Mouse (Mus musculus) gonadal fat pad, adult 2 months (tissue): ENCODE results near the gene Gm16181. TPM values are rescaled to one million over a fixed set of nuclear protein-coding genes. Genes with fewer than 3 reads are reported as not detected.

Experiments
- DNase-seq: peaks from one replicate; pipeline ENCODE4 v3.0.0-alpha.2; 2012; ENCODE audit warnings: low read depth
- polyA plus RNA-seq: library from polyadenylated mRNA; depleted of rRNA; stranded (reverse); fragments of >200 nt; gene quantifications from 2 replicates; pipeline ENCODE4 v1.2.3, GENCODE M21; 2012; rRNA removed

Gene Gm16181
- polyA plus RNA-seq, 1 experiment: 3.1 TPM

- DNase-seq: no peak
Measured at GRCm38 (mm10) chr17:35272249-35272648, 51.6 kb downstream of the Gm16181 start.

Other genes starting within 250 kb of the Gm16181 start
- 37.0 and 50.4 TPM in 2 replicates for gene Hspa1a, start 248.7 kb upstream of the Gm16181 start, polyA plus RNA-seq
- 2.4 and 4.4 TPM in 2 replicates for gene Hspa1l, start 248.1 kb upstream of the Gm16181 start, polyA plus RNA-seq
- 36.8 and 54.6 TPM in 2 replicates for gene Lsm2, start 239.0 kb upstream of the Gm16181 start, polyA plus RNA-seq
- gene Vars, start 219.8 kb upstream of the Gm16181 start, polyA plus RNA-seq: 127 and 175 TPM in 2 replicates
- 1.2 and 1.3 TPM in 2 replicates for gene Vwa7, start 204.3 kb upstream of the Gm16181 start, polyA plus RNA-seq
- 3.0 and 3.4 TPM in 2 replicates for gene Sapcd1, start 192.8 kb upstream of the Gm16181 start, polyA plus RNA-seq
- gene Msh5, start 174.1 kb upstream of the Gm16181 start, polyA plus RNA-seq: 4.7 and 5.2 TPM in 2 replicates
- gene Clic1, start 170.9 kb upstream of the Gm16181 start, polyA plus RNA-seq: 129 and 133 TPM in 2 replicates
- gene Ddah2, start 161.8 kb upstream of the Gm16181 start, polyA plus RNA-seq: 54.7 and 62.7 TPM in 2 replicates
- gene Ly6g6c, start 155.4 kb upstream of the Gm16181 start, polyA plus RNA-seq: 0.61 and 0.66 TPM in 2 replicates
- gene Mpig6b, start 154.7 kb upstream of the Gm16181 start, polyA plus RNA-seq: 1.5 and 3.3 TPM in 2 replicates
- gene Ly6g6e, start 143.9 kb upstream of the Gm16181 start, polyA plus RNA-seq: 19.1 and 23.4 TPM in 2 replicates
- gene Ly6g6d, start 142.8 kb upstream of the Gm16181 start, polyA plus RNA-seq: 15.7 and 17.2 TPM in 2 replicates
- 0.09 TPM in 1 of 2 replicates, not detected in the other for gene Ly6g6f, start 135.2 kb upstream of the Gm16181 start, polyA plus RNA-seq
- gene Abhd16a, start 131.6 kb upstream of the Gm16181 start, polyA plus RNA-seq: 211 and 233 TPM in 2 replicates
- gene Ly6g5c, start 112.6 kb upstream of the Gm16181 start, polyA plus RNA-seq: 2,220 and 3,034 TPM in 2 replicates
- gene Ly6g5b, start 105.4 kb upstream of the Gm16181 start, polyA plus RNA-seq: 1,986 and 2,407 TPM in 2 replicates
- gene Gpank1, start 99.4 kb upstream of the Gm16181 start, polyA plus RNA-seq: 9.4 and 10.1 TPM in 2 replicates
- 397 and 504 TPM in 2 replicates for gene Csnk2b, start 98.8 kb upstream of the Gm16181 start, polyA plus RNA-seq
- 6.4 and 7.7 TPM in 2 replicates for gene D17H6S53E, start 94.5 kb upstream of the Gm16181 start, polyA plus RNA-seq
- gene Apom, start 88.8 kb upstream of the Gm16181 start, polyA plus RNA-seq: 0.11 and 0.49 TPM in 2 replicates
- gene Bag6, start 85.7 kb upstream of the Gm16181 start, polyA plus RNA-seq: 170 and 187 TPM in 2 replicates
- 218 and 257 TPM in 2 replicates for gene Prrc2a, start 55.9 kb upstream of the Gm16181 start, polyA plus RNA-seq
- gene Aif1, start 44.8 kb upstream of the Gm16181 start, polyA plus RNA-seq: 2.5 and 3.4 TPM in 2 replicates
- 15.3 and 20.2 TPM in 2 replicates for gene Lst1, start 32.4 kb upstream of the Gm16181 start, polyA plus RNA-seq
- gene Ltb, start 26.4 kb upstream of the Gm16181 start, polyA plus RNA-seq: 2.7 and 3.2 TPM in 2 replicates
- gene Tnf, start 18.8 kb upstream of the Gm16181 start, polyA plus RNA-seq: 0.82 and 1.3 TPM in 2 replicates
- 0.28 TPM in 2 replicates for gene Lta, start 15.5 kb upstream of the Gm16181 start, polyA plus RNA-seq
- gene Atp6v1g2, start 12.8 kb downstream of the Gm16181 start, polyA plus RNA-seq: 20.9 and 22.5 TPM in 2 replicates
- 15.7 and 19.9 TPM in 2 replicates for gene Nfkbil1, start 15.0 kb downstream of the Gm16181 start, polyA plus RNA-seq
- gene Ddx39b, start 20.9 kb downstream of the Gm16181 start, polyA plus RNA-seq: 310 and 321 TPM in 2 replicates
- 753 and 887 TPM in 2 replicates for gene H2-D1, start 41.9 kb downstream of the Gm16181 start, polyA plus RNA-seq
- 0.04 and 0.05 TPM in 2 replicates for gene H2-Q1, start 99.6 kb downstream of the Gm16181 start, polyA plus RNA-seq
- 2.1 and 2.3 TPM in 2 replicates for gene H2-Q2, start 121.4 kb downstream of the Gm16181 start, polyA plus RNA-seq
- 40.4 and 55.1 TPM in 2 replicates for gene H2-Q4, start 158.8 kb downstream of the Gm16181 start, polyA plus RNA-seq
- 18.6 and 33.9 TPM in 2 replicates for gene H2-Q6, start 204.0 kb downstream of the Gm16181 start, polyA plus RNA-seq
- 40.0 and 56.7 TPM in 2 replicates for gene H2-Q7, start 218.3 kb downstream of the Gm16181 start, polyA plus RNA-seq
- gene H2-Q10, start 249.3 kb downstream of the Gm16181 start, polyA plus RNA-seq: 9.1 and 10.8 TPM in 2 replicates